Mouse (Mus musculus) A20 (cell line): ENCODE data around the gene Cybc1.

Source experiments
- DNase-seq: peaks from one replicate; pipeline ENCODE4 v3.0.0-alpha.2; 2011; ENCODE audit warnings: low read depth, low spot score

Gene Cybc1

DNA sequence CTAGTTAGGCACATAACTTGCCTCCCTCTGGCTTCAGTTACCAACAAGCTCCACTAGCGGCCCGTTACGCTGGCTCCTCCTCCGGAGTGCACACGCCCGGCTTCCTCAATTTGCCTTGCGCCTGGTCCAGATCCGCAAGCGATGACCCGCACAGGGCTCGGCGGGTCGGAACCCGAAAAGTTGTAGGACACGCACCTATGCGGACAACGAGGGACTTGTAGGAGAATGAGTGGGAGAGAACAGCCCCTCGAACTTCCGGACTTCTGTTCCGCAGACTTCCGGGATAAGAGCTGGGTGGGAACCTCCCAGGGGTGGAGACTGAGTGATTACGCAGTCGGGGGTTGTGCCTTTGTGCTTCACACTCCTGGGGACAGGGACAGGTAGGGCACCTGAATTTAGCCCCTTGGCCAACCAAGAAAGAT is at the start of gene Cybc1:
Cybc1 (minus strand) TSS at position 305 of the 422 bp plus-strand sequence.
- DNase-seq: peak; percentile 96

DNA sequence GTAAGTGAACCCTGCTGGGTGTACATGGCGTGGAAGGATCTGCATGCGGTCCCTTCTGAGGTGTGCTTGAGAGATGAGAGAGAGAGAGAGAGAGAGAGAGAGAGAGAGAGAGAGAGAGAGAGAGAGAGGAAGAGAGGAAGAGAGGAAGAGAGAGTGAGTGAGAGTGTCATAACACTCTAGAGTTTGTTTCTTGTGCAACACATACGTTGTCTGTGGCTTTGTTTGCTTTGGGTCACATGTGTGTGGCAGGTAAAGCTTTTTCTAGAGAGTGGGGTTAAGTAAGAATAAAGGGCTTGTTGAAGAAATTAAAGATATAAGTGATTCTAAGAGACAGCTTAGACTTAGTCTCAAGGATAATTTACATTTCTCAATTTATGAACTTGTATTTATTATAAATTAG is 48.9 kb upstream of the Cybc1 start:
- DNase-seq: no peak

DNA sequence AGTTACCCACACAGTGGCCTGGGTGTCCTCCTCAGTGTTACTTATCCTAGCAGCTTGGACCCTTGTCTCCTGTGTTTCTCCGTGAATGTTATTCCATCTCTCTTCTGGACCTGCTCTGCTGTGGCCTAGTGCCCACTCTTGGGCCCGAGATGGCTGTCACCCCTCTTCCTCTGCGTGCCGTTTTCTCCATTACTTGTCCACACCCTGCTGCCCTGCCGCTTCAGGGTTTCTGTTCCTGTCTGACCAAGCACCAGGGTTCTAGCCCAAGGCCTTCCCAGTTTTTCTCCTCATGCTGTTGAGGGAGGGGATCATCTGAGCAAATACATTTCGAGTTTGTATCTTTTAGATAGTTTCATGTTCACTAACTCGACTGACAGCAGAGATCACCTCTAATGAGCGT is 48.4 kb upstream of the Cybc1 start:
- no peak for DNase-seq

DNA sequence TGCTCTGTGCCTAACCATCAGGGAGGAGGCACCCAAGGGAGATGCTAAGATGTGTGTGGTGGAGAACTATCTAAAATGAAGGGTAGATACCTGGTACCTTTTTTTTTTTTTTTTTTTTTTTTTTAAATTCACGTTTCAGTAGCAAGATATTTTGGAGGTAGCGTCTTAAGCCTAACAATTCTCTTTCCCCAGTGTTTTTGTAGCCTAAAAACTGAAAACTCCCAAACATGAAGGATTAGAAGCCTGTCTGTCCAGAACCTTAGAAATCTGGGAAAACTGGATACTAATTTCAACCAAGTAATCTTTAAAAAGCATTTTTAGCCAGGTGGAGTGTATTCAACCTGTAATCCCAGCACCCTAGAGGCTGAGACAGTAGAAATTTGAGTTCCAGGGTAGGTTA is 32.0 kb upstream of the Cybc1 start:
- DNase-seq: no peak

DNA sequence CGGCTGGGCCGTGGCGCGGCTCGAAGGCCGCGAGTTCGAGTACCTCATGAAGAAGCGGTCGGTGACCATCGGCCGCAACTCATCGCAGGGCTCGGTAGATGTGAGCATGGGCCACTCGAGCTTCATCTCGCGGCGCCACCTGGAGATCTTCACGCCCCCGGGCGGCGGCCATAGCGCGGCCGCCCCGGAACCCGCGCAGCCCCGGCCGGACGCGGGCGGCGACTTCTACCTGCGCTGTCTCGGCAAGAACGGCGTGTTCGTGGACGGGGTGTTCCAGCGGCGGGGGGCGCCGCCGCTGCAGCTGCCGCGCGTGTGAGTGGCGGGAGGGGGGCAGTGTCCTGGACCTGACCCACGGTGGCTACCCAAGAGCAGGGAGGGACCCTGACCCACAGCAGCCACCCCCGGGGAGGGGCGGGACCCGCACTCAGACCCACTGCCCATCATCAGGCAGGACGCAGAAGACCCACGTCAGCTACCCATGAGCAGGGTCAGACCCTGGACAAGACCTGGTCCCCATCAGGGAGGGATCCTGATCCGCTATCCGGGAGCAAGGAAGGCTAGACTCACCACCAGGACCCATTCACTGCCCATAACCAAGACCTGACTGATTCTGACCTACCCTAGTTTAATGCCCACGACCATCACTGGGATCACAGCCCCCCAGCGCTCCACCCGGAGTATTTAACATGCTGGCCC is 31.2 kb upstream of the Cybc1 start:
- DNase-seq: peak; percentile 46

DNA sequence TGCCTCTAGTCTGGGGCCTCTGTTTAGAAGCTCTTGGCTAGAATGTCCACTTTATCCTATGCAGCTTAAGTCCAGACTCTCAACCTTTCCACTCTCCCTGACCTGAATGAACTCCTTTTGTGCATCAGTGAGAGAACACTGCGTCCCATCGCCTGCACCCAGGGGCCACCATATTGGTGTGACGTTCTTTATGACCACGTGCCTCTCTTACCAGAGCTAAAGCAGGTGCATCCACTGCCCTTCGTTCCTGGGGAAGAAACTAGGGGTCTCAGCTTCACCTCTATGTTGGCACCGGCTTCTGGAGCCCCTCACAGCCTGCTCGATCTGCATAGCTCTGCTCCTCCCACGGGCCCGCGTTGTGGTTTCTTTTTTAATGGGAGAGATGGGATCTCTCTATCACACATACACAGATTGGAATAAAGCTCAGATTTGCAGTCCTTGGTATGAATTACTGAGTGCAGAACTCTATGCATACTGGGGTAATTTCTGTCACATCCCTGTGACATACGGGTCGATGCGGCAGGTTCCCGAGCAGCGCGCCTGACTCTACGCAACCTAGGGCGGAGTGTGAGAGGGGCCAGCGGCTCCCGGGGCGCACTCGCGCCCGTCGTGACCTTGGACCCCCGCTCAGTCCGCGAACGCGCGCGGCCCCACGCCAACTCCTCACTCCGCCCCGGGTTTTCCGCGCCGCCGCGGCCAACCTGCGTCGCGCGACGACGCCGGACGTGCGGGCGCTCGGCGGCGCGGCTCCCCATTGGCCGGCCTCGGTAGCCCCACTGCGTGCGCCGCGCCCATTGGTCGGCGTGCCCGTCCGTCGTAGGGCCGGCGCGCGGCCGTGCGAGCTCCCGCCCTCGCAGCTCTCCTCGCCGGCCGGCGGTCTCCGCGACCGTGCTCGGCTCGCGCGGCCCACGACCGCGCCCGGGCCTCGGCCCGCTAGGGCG is 30.3 kb upstream of the Cybc1 start, which contains the start of gene Foxk2:
Foxk2 (plus strand) TSS at position 831 of the 941 bp plus-strand sequence.
- DNase-seq: peak; percentile 93

DNA sequence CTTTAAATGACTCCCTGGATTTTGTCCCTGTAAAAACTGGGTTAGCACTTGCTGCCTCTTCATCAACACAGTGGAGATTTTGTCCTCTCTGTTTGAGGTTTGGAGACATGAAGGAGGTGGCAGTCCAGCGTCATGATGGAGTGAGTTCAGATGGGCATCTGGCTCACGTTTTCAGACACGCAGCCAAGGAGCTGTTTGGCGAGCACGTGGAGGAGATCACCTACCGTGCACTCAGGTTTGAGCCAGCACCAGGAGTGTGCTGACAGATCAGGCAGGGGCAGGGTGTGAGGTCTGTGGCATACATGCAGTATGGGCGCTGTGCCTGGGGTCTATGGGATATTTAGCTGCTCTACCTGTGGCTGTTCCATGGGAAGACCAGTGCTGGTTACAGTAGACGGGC is 21.1 kb upstream of the Cybc1 start:
- DNase-seq: no peak

DNA sequence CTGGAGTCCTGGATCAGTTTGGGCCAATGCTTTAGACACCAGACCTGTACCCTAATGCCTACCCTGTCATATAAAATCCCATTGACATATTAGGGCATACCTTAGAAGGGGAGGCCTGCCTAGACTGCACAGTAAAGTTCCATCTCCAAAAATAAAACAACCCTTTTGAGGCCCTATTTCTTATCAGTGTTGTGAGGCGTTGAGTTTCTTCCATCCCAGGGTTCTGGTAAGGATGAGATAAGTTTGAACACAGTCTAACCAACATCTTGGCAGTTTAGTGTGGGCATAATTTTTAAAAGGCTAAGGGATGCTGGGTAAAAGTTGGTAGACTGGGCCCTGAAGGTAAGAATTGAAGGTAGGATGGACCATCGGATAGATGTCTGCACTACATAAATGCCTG is 10.5 kb upstream of the Cybc1 start:
- no peak for DNase-seq

DNA sequence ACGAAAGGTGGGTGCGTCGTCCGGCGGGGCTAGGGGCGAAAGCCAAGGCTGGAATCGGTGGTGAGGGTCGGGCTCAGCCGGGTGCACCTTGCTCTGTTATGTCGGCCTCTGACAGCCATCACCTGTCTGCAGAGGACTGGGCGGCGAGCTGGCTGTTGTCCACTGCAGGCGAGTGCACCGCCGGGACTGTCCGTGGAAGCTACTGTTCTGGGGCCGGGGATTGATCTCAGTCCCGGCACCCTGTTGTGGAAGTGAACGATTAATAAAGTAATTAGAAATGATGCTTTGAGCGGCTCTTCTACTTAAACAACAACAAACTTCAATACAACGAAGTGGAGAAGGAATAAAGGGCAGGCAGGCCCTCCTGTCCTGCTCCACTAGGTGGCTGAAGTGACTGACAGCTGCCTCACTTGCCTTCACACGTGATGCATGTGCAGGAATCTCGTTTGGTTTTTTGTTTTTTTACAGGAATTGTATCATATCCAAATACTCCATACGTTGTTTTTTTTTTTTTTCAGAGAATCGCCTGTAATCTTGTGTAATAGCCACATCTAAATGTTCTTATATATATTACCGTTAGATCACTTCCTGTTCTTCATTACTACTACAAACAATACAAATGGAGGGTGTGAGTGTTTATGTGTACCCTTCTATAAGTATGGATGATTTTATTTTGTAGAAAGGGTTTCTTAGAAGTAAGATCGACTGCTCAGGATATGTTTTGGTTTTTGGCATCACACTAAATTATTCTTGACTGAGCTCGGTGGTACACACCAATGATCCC is 8.4 kb upstream of the Cybc1 start:
- peak; percentile 82 for DNase-seq

DNA sequence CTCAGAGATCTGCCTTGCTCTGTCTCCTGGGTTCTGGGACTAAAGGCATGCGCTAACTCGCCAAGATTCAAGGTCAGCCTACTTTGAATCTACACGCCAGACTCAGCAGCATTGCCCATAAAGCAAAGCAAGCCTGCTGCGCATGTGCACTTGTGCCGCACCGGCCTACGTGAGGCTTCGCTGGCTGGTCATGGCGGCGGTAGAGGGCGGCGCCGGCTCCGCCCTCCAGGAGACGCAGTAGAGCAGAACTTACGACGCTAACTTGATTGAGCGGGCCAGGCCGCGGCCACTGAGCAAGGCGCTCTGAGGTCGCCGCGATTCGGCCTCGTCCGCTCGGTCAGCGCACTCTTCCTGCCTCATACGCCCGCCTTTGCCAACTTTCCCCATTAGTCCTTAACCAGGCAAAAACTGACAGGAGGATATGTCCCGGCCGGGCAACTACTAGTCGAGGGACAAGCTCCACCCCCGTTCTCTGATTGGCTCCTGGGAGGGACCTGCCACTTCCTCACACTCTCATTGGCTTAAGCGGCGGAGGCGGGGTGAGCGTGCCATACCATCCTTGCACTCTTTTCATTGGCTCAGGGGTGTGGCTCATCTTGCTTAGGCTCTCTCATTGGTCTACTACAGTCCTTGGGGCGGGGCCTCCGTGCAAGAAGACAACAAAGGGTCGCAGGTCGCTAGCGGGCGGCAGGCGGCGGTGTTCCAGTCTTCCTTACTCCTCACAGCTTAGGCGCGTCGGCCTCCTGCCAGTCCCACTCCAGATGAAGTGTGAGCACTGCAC is 7.6 kb upstream of the Cybc1 start, which contains the start of gene Narf:
Narf (plus strand) TSS at position 690 of the 781 bp plus-strand sequence.
- peak; percentile 100 for DNase-seq

DNA sequence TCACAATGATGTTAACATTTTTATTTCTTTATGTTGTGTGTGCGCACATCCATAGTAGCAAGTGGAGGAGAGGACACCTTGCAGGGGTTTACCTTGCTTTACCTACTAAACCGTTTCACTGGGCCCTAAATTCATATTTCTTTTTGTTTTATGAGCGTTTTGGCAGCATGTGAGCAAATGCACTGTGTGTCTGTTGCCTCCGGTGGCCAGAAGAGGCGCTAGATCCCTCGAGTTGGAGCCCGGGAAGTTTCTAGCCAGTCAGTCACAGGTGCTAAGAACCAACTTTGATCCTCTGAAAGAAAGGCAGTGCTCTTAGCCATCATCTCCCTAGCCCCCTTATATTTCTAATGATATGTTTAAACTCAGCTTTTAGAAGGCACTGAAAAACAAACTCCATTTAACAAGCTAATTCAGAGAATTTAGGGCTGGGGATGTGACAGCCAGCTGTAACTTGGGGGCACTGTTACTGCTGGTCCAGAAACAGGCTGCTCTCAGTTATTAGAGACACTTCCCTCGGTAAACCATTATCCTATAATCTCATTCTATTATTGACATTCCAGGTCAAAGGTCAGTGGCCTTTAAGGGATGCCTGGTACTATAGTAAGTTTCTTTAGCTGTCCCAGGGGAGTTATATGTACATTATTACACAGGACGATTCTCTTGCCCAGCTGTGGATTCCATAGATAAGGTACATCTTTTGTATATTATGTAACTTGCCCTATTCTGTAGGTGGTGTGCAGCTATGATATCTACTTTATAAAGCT is 6.5 kb upstream of the Cybc1 start:
- peak; percentile 90 for DNase-seq

DNA sequence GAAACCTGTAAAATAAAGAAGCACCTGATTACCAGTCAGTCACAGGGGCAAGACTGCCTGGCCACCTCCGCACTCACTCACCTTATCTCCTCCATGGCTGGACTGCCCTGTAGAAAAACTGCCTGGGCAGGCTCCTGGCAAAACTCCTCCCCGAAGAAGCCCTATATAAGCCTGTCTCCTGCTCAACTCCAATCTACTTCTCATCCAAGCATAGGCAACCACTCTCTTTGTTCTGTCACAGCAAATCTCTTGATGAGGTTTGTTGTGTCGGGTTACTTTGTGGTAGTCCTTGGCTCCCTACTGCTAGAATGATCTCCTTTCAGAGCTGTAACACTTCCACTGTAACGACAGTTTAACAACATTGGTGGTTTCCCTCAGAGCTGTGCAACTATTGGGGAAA is 3.6 kb upstream of the Cybc1 start:
- DNase-seq: peak; percentile 72

DNA sequence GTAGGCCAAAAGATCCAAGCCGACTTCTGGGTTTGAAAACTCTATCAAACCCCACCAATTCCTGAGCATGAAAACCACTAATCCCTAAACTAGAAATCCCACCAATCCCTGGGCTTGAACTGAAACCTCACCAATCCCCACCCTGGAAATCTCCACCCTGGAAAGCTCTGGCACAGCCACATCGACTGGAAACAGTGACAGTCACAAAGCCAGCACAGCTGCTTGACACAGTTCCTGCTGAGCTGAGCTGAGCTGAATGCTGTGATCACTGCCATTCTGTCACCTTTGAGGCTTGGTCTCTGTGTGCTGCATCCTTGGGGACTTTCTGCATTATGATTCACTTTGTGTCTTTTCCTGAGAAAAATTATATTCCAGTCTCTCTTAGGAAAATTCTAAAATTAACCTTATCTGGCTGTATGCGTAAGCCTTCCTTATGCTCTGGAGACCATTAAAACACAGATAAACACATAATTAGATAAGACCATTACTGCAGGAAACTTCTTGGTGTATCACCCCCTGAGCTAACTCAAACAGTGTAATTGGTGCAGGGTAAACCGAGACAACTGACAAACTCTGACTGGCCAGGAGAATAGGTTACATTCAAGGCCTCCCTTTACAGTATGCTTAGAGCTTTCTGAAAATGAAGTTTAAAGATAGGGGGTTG is 2.6 kb upstream of the Cybc1 start:
- DNase-seq: peak; percentile 46

DNA sequence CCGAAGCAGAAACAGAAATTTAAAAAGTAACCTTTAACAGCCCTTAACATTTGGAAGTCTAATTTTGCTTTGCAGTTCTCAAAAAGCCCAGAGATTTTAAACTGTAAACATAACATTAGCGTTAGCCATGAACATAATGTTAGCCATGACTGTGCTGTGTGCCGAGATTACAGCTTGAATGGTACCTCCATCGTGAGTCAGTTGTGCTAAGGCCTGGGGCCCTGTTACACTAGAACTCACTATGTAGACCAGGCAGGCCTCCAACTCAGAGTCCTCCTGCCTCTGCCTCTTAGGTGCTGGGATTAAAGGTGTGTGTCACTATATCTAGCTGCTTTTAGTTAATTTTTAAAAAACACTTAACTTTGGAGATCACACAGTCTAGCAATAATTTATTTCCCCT is 2.1 kb upstream of the Cybc1 start:
- peak; percentile 79 for DNase-seq

DNA sequence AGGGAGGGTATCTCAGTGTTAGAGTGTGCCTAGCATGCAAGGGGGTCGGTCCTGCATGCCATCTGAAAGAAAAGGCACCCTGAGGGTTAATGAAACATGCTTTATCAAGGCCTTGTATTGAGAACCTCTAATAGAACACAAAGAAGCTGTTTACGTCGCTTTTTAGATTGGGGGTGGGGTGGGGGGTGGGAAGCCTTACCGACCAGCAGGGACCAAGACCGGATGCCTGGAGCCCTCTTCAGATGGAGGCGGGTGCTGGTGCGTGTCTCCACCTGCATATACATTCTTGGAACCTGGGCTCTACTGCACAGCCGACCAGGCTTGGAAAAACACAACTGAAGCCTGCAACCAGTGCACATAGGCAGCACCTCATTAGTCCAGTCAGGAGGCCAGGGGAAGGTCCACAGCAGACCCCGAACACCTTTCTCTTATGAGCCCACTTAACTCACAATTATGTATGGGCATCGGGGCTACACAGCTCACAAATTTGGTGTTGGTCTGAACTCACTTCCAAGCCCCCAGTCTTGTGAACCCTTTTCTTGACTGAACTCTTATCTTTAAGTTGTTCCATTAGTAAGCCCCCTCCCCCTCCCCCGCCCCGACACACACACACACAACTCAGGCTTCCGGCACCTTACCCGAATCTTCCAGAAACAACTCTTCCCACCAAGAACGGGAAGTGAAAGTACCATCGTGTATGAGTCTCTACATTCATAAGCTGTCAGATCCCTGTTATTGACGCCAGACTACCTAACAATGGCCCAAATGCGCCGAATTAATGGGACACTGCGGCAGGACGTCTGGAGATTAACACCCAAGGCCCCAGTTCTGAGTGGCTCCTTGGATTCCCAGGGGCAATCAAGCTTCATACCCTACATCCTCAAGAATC is 749 bp downstream of the Cybc1 start:
- peak; percentile 92 for DNase-seq

DNA sequence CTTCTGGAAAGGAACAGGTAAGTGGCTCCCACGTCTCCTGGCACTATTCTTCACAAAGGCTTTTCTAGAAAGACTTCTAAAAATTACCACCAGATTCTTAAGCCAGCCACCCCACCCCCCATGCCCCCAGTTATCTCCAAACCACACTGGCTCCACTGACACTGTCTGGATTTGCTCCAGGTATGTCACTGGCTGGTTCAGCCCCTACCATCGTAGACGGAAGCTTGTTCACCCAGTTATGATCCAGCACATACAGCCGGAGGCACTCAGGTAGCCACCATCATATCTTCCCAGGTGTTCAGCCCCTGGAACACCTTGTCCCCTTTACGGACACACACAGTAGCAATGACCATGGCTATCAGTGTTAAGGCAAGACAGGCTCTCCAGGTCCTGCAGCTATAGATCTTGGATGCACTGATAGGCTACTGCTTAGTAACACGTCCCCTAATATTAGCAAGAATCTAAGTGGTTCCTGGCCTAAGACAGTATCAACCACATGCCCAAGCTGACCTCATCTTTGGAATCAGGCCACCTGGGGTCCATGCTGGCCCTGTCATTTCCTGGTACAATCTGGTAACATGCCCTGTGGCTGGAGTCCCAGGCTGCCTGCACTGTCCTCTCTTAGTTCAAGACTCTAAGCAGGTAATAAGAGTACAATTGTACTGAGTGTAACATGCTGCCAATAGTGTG is 7.7 kb downstream of the Cybc1 start:
- no peak for DNase-seq

DNA sequence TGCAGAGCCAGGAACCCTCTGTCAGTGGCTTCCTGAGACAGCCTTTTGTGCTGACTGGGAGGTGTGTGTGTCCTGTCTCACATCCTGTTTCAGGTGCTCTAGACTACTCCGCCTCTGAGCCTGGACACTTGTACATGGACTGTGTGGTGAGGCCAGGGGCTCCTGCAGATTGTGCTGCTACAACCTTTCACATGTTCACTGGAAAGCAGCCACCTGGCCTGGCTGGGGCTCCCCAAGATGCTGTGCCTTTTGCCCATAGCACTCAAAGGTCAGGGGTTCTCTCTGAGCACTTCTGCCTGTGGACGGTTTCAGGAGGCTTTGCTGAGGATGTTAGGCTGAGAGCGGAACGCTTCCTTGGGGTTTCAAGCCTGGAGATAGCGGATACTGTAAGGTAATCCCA is 8.4 kb downstream of the Cybc1 start:
- no peak for DNase-seq

DNA sequence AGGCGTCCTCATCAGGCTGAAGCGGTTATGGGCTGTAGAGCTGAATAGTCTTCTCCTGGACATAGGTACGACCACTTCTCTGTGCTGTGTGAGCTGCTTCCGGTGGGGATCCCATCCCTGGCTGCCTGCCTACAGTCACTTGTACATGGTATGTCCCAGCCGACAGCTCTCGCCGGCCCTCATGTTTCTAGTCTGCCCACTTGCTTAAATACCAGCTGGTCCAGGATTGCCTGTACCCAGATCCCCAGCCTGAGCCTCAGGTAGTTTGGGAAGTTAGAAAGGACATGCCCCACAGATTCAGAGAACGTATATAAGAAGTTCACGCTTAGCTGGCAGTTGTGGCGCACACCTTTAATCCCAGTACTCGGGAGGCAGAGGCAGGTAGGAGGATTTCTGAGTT is 9.3 kb downstream of the Cybc1 start:
- DNase-seq: no peak
